Mouse (Mus musculus): ENCODE measurements around the gene Crnkl1. TPM values are rescaled to one million over a fixed set of nuclear protein-coding genes. Genes with fewer than 3 reads are reported as not detected.

Crnkl1 gene
- polyA plus RNA-seq (2011; ENCODE audit: insufficient read depth, insufficient read length, low read depth, missing spikeins) = 32.7 and 35.8 TPM in 2 replicates

DNA sequence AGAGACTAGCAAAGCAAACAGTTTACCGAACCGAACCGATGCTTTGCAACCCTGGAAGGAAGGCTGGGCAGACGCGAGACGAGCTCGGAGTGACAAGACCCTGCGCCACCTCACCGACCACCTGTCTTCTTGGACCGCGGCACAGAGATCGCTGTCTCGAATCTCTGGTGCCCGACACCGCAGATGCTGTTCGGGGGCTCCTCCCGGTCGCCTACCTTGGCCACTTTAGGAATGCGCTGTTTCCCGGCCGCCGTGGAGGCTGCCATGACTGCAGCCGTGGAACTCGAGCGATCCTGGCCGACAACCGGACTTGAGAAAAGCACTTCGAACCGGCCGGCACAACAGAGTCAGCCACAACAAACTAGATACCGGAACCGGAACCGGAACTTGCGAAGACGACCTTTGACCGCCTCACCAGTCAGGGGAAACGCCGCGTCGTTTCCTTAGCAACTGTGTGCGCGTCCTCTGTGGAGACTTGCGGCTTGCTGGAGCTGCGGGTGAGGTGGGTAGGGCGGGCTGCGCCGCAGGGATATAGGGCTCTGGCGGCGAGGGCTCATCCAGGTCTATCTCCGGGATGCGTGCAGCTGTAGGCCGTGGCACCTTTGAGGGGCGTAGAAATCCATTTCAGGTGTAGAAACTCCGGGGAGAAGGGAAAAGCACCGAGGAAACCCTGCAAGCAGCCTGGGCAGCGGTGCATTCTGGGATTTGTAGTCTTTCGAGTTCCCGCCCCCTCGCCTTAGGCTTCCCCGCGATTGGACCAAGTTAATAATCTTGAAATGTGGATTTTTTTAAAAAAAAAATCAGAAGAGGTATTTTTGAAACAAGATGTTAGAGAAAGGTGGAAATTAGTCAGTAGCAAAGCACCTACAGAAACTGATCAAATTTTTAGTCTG lies at the start of gene Crnkl1, which contains the start of gene Cfap61:
TSS of gene Crnkl1 (minus strand) at position 676 of the 893 bp plus-strand sequence.
TSS of gene Cfap61 (plus strand) at position 446 of the 893 bp plus-strand sequence.
- H3K9me3 ChIP-seq (replicated peaks; ENCODE audit: control insufficient read depth, insufficient read depth, low read length, poor library complexity, severe bottlenecking) = no peaks in the 10 kb centered on the region
- no peak within 1 kb of the TSS for H3K27ac ChIP-seq (ENCODE audit: insufficient read depth, low read length)
- H3K27me3 ChIP-seq (ENCODE audit: control insufficient read depth, insufficient read depth, low read length, poor library complexity, severe bottlenecking) = no peaks in the 10 kb centered on the region
- peak within 1 kb of the TSS; percentile 92 for H3K4me3 ChIP-seq (ENCODE audit: low read depth, low read length)
- TF ChIP-seq CTCF (IDR thresholded peaks at IDR 0.05; ENCODE audit: low read depth, low read length) (no peak), POLR2A (IDR thresholded peaks at IDR 0.05; ENCODE audit: insufficient read depth, low read length) (no peak), EP300 (IDR thresholded peaks at IDR 0.05; ENCODE audit: insufficient read depth, low read depth, low read length) (no peak)
- peaks cover 12% of the 10 kb centered on the region for H3K36me3 ChIP-seq (ENCODE audit: control insufficient read depth, insufficient read depth, low read length, poor library complexity, severe bottlenecking)
- peak within 1 kb of the TSS; percentile 69 for H3K9ac ChIP-seq (ENCODE audit: low read depth, poor library complexity, severe bottlenecking)
- no peaks in the 10 kb centered on the region for H3K4me1 ChIP-seq (ENCODE audit: control insufficient read depth, insufficient read depth, low read length)

DNA sequence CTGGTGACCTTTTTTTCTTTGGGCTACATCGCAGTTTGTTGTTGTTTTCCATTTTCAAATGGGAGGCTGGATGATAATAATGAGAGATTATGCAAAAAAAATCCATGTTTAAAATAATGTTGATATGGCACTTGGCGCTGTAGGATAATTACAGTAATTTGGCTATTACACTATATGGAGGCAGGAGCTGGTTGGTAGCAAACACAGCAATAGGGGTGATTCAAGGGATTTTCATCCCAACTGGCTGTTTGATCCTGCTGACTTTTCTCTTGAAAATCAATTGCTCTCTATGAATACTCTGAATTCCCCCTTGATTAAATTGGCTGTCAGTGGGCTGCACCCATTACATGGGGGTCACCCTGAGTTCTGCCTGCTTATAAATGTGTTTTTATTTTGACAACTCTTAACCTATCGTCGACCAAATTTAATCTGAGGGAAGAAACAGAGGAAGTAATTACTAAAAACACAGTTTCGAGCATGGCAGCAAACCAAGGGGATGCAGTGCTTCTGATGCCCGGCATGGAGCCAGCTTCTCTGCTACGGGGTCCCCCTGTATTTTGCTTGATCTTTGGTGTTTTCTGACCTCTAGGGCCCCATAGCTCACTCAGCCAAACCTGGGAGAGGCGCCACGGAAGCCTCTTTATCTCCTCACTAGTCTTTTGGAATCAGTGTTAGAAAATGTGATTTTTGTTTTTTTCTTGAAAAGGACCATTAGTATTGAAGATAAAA lies 47.7 kb upstream of the Crnkl1 start:
- Histone ChIP-seq H3K4me1 (ENCODE audit: control insufficient read depth, insufficient read depth, low read length) (no peaks in the 10 kb centered on the region), H3K4me3 (ENCODE audit: low read depth, low read length) (no peak overlapping the region), H3K9ac (ENCODE audit: low read depth, poor library complexity, severe bottlenecking) (no peak overlapping the region), H3K9me3 (replicated peaks; ENCODE audit: control insufficient read depth, insufficient read depth, low read length, poor library complexity, severe bottlenecking) (no peaks in the 10 kb centered on the region), H3K27ac (ENCODE audit: insufficient read depth, low read length) (no peak overlapping the region), H3K27me3 (ENCODE audit: control insufficient read depth, insufficient read depth, low read length, poor library complexity, severe bottlenecking) (no peaks in the 10 kb centered on the region), H3K36me3 (ENCODE audit: control insufficient read depth, insufficient read depth, low read length, poor library complexity, severe bottlenecking) (no peaks in the 10 kb centered on the region)
- TF ChIP-seq POLR2A (IDR thresholded peaks at IDR 0.05; ENCODE audit: insufficient read depth, low read length) (no peak), EP300 (IDR thresholded peaks at IDR 0.05; ENCODE audit: insufficient read depth, low read depth, low read length) (no peak), CTCF (IDR thresholded peaks at IDR 0.05; ENCODE audit: low read depth, low read length) (no peak)

DNA sequence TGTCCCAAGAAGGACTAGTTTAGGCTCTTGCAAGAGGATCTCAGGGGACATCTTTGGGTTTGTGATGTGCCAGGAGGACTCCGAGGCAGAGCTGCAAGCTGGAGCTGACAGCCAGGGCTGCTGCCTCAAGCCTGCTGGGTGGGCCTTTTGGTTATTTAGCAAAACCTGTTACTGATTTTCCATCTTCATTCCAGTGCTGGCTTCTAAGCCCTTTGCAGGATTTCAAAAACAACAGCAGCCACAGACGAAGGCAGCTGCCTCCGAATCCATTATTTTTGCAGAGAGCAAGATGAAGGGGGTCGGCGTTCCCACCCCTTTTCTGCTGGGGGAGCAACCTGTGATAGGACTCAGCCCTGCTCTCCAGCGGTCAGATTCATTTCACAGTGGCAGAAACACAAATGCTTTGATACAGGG lies 46.9 kb upstream of the Crnkl1 start:
- Histone ChIP-seq H3K4me1 (ENCODE audit: control insufficient read depth, insufficient read depth, low read length) (no peaks in the 10 kb centered on the region), H3K4me3 (ENCODE audit: low read depth, low read length) (no peak overlapping the region), H3K27me3 (ENCODE audit: control insufficient read depth, insufficient read depth, low read length, poor library complexity, severe bottlenecking) (no peaks in the 10 kb centered on the region), H3K9me3 (replicated peaks; ENCODE audit: control insufficient read depth, insufficient read depth, low read length, poor library complexity, severe bottlenecking) (no peaks in the 10 kb centered on the region), H3K36me3 (ENCODE audit: control insufficient read depth, insufficient read depth, low read length, poor library complexity, severe bottlenecking) (no peaks in the 10 kb centered on the region), H3K27ac (ENCODE audit: insufficient read depth, low read length) (no peak overlapping the region), H3K9ac (ENCODE audit: low read depth, poor library complexity, severe bottlenecking) (no peak overlapping the region)
- no peak for TF ChIP-seq POLR2A (IDR thresholded peaks at IDR 0.05; ENCODE audit: insufficient read depth, low read length)
- no peak for TF ChIP-seq EP300 (IDR thresholded peaks at IDR 0.05; ENCODE audit: insufficient read depth, low read depth, low read length)
- no peak for TF ChIP-seq CTCF (IDR thresholded peaks at IDR 0.05; ENCODE audit: low read depth, low read length)

- H3K36me3 ChIP-seq (ENCODE audit: control insufficient read depth, insufficient read depth, low read length, poor library complexity, severe bottlenecking) = no peaks in the 10 kb centered on the region
- no peaks in the 10 kb centered on the region for H3K9me3 ChIP-seq (replicated peaks; ENCODE audit: control insufficient read depth, insufficient read depth, low read length, poor library complexity, severe bottlenecking)
- H3K27ac ChIP-seq (ENCODE audit: insufficient read depth, low read length) = no peak overlapping the region
- TF ChIP-seq POLR2A (IDR thresholded peaks at IDR 0.05; ENCODE audit: insufficient read depth, low read length) = no peak
- no peak for TF ChIP-seq CTCF (IDR thresholded peaks at IDR 0.05; ENCODE audit: low read depth, low read length)
- no peak for TF ChIP-seq EP300 (IDR thresholded peaks at IDR 0.05; ENCODE audit: insufficient read depth, low read depth, low read length)
- no peaks in the 10 kb centered on the region for H3K4me1 ChIP-seq (ENCODE audit: control insufficient read depth, insufficient read depth, low read length)
- H3K9ac ChIP-seq (ENCODE audit: low read depth, poor library complexity, severe bottlenecking) = no peak overlapping the region
- H3K27me3 ChIP-seq (ENCODE audit: control insufficient read depth, insufficient read depth, low read length, poor library complexity, severe bottlenecking) = no peaks in the 10 kb centered on the region
- no peak overlapping the region for H3K4me3 ChIP-seq (ENCODE audit: low read depth, low read length)
Measured at GRCm38 (mm10) chr2:145980881-145981280, 46.1 kb upstream of the Crnkl1 start.

GRCm38 (mm10) chr2:145979616-145980015 lies 44.8 kb upstream of the Crnkl1 start:
- TF ChIP-seq POLR2A (IDR thresholded peaks at IDR 0.05; ENCODE audit: insufficient read depth, low read length) (no peak), CTCF (IDR thresholded peaks at IDR 0.05; ENCODE audit: low read depth, low read length) (no peak), EP300 (IDR thresholded peaks at IDR 0.05; ENCODE audit: insufficient read depth, low read depth, low read length) (no peak)
- H3K27me3 ChIP-seq (ENCODE audit: control insufficient read depth, insufficient read depth, low read length, poor library complexity, severe bottlenecking) = no peaks in the 10 kb centered on the region
- no peaks in the 10 kb centered on the region for H3K4me1 ChIP-seq (ENCODE audit: control insufficient read depth, insufficient read depth, low read length)
- no peaks in the 10 kb centered on the region for H3K9me3 ChIP-seq (replicated peaks; ENCODE audit: control insufficient read depth, insufficient read depth, low read length, poor library complexity, severe bottlenecking)
- H3K4me3 ChIP-seq (ENCODE audit: low read depth, low read length) = no peak overlapping the region
- no peak overlapping the region for H3K9ac ChIP-seq (ENCODE audit: low read depth, poor library complexity, severe bottlenecking)
- no peak overlapping the region for H3K27ac ChIP-seq (ENCODE audit: insufficient read depth, low read length)
- H3K36me3 ChIP-seq (ENCODE audit: control insufficient read depth, insufficient read depth, low read length, poor library complexity, severe bottlenecking) = no peaks in the 10 kb centered on the region

All from ES-Bruce4 (cell line).